Mouse (Mus musculus) liver, embryonic 14.5 days (tissue): Measurements from ENCODE around the gene Kifap3. TPM values are rescaled to one million over a fixed set of nuclear protein-coding genes. Genes with fewer than 3 reads are reported as not detected.

Experiments used
- ATAC-seq: fragments of 200-750 bp; cut with Nextera tagmentation; 2 replicates; pipeline ENCODE4 v1.8.0; 2017; ENCODE audit warnings: moderate number of reproducible peaks, mild to moderate bottlenecking, moderate library complexity; ENCODE audit not compliant: insufficient read depth
- DNase-seq, 3 experiments: peaks; one replicate each; pipeline ENCODE4 v3.0.0-alpha.2; 2012 to 2013; ENCODE audit warnings: low read depth in 3 of 3, low spot score in 3 of 3
- H3K27ac ChIP-seq: fragments of 300-500 bp; sonication (generic); 2 replicates; pipeline ENCODE4 v1.5.1; 2014; ENCODE audit warnings: moderate library complexity, mild to moderate bottlenecking, control low read depth, inconsistent platforms
- H3K27me3 ChIP-seq: fragments of 300-500 bp; sonication (generic); 2 replicates; pipeline ENCODE4 v1.6.1; 2014; ENCODE audit warnings: mild to moderate bottlenecking, low read length, moderate library complexity; ENCODE audit not compliant: control insufficient read depth, insufficient read depth
- H3K36me3 ChIP-seq: fragments of 300-500 bp; sonication (generic); replicated peaks from 2 replicates; pipeline ENCODE4 v1.6.1; 2014; ENCODE audit warnings: low read depth; ENCODE audit not compliant: control insufficient read depth, insufficient read depth
- H3K4me1 ChIP-seq, 2 experiments: fragments of 200-500 bp in 1 of 2; fragments of 300-500 bp in 1 of 2; sonication (generic) in 1 of 2; replicated peaks; 2 replicates each; pipeline ENCODE4 v1.6.1; 2012 to 2014; ENCODE audit warnings: antibody characterized with exemption in 1 of 2, inconsistent platforms in 1 of 2, low read length in 1 of 2; ENCODE audit not compliant: control insufficient read depth in 2 of 2, insufficient read depth in 2 of 2
- H3K4me2 ChIP-seq: fragments of 300-500 bp; sonication (generic); 2 replicates; pipeline ENCODE4 v1.6.1; 2014; ENCODE audit warnings: low read depth, mild to moderate bottlenecking, control low read depth, moderate library complexity
- H3K4me3 ChIP-seq, 2 experiments: fragments of 200-500 bp in 1 of 2; fragments of 300-500 bp in 1 of 2; sonication (generic) in 1 of 2; 2 replicates each; pipeline ENCODE4 v1.5.1; 2012 to 2014; ENCODE audit warnings: low read depth in 2 of 2, low read length in 2 of 2, mild to moderate bottlenecking in 2 of 2, control low read depth in 1 of 2, inconsistent platforms in 1 of 2, moderate library complexity in 1 of 2; ENCODE audit not compliant: insufficient read depth in 1 of 2
- H3K9ac ChIP-seq: fragments of 300-500 bp; sonication (generic); replicated peaks from 2 replicates; pipeline ENCODE4 v1.6.1; 2014; ENCODE audit warnings: mild to moderate bottlenecking, control low read depth, moderate library complexity
- H3K9me3 ChIP-seq: fragments of 300-500 bp; sonication (generic); 2 replicates; pipeline ENCODE4 v1.6.1; 2016; ENCODE audit warnings: low read length, mixed read lengths; ENCODE audit not compliant: control insufficient read depth
- CTCF ChIP-seq: IDR thresholded peaks from 2 replicates; pipeline ENCODE4 v1.5.1; 2016; ENCODE audit warnings: antibody characterized with exemption, low read depth, control low read depth
- EP300 ChIP-seq: IDR thresholded peaks from 2 replicates; pipeline ENCODE4 v1.6.1; 2016; ENCODE audit warnings: antibody characterized with exemption, low read depth
- WGBS: fragments of 180-500 bp; shearing (Covaris S2); extraction: QIAGEN DNeasy Blood & Tissue Kit; methylation state at CpG from one replicate; pipeline ENCODE4 v1.1.7; 2014; ENCODE audit not compliant: insufficient replicate concordance; 5-methylcytosine and 5-hydroxymethylcytosine counted together
- polyA plus RNA-seq, 2 experiments: library from polyadenylated mRNA; depleted of rRNA in 1 of 2; stranded (reverse) in 1 of 2; unstranded in 1 of 2; fragments of >200 nt; fragmentation: Nextera tagmentation in 1 of 2; extraction: Ambion mirVana in 1 of 2; gene quantifications; 2 replicates each; pipeline versions ENCODE4 v1.2.1 to v1.2.3; 2012 to 2014

The Kifap3 gene
- polyA plus RNA-seq, 2 experiments: 1.3 to 2.3 TPM

GRCm38 (mm10) chr1:163958036-163958435 is 178.7 kb downstream of the Kifap3 start:
- WGBS: 69% methylated on average over 3 of the region's 3 CpGs
- no peaks in the 10 kb centered on the region for H3K27me3 ChIP-seq
- ATAC-seq (no peak), DNase-seq (no peak)
- TF ChIP-seq EP300: no peak
- H3K36me3 ChIP-seq: peaks cover 28% of the 10 kb centered on the region
- no peak overlapping the region for H3K27ac ChIP-seq
- no peak overlapping the region for H3K4me2 ChIP-seq
- no peaks in the 10 kb centered on the region for H3K4me1 ChIP-seq
- H3K4me3 ChIP-seq: no peak overlapping the region
- no peak overlapping the region for H3K9ac ChIP-seq
- H3K9me3 ChIP-seq: no peaks in the 10 kb centered on the region

DNA sequence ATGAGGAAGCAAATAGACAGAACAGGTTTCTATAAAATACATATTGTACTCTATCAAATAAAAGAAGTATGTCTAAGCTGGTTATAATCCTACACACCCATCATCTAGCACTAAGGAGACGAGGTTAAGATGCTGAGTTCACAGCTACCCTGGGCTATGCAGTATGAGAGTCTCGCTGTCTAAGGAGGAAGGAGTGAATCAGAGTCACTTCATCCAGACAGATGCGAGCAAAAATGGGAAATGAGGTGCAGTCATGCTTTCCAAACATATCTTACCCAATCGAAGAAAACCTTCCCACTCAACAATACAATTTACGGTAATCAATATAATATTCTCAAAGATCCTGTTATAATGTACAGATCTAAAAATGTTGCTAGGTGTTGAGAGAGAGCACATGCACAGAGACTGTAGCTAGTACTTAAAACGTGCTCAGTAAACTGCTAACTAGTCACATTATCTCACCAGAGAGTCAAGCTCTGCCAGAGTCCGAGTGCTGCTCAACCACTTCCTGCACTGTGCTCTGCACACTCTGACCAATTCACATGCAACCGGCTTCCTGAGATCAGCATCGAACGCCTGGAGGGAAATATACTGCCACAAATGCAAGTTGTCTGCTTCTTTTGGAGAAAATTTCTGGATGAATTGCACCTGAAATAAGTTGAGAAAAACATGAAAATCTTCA is 184.8 kb downstream of the Kifap3 start:
- Histone ChIP-seq H3K36me3 (peaks cover 14% of the 10 kb centered on the region; the same call in 1 of the 2 replicates), H3K27me3 (no peaks in the 10 kb centered on the region), H3K27ac (no peak overlapping the region), H3K4me3 (no peak overlapping the region), H3K4me1 (no peaks in the 10 kb centered on the region), H3K4me2 (no peak overlapping the region), H3K9ac (no peak overlapping the region), H3K9me3 (no peaks in the 10 kb centered on the region)
- no peak for TF ChIP-seq EP300
- TF ChIP-seq CTCF: no peak
- no peak for DNase-seq
- WGBS: 45% methylated on average over 10 of the region's 10 CpGs
- no peak for ATAC-seq

Other genes with a start within 250 kb of the Kifap3 start
- not detected in 2 replicates for gene Mettl11b, start 54.4 kb upstream of the Kifap3 start, polyA plus RNA-seq (2012; rRNA removed)
- not detected in 2 replicates for gene Mettl11b, start 54.4 kb upstream of the Kifap3 start, polyA plus RNA-seq (2014; fragmentation: Nextera tagmentation; extraction: Ambion mirVana)
- 5.4 and 7.2 TPM in 2 replicates for gene Scyl3, start 149.5 kb downstream of the Kifap3 start, polyA plus RNA-seq (2012; rRNA removed)
- 10.2 and 10.4 TPM in 2 replicates for gene Scyl3, start 149.5 kb downstream of the Kifap3 start, polyA plus RNA-seq (2014; fragmentation: Nextera tagmentation; extraction: Ambion mirVana)
- 6.5 and 7.9 TPM in 2 replicates for gene BC055324, start 215.2 kb downstream of the Kifap3 start, polyA plus RNA-seq (2012; rRNA removed)
- 10.0 and 10.8 TPM in 2 replicates for gene BC055324, start 215.2 kb downstream of the Kifap3 start, polyA plus RNA-seq (2014; fragmentation: Nextera tagmentation; extraction: Ambion mirVana)
- gene Mettl18, start 215.3 kb downstream of the Kifap3 start, polyA plus RNA-seq (2012; rRNA removed): 1.0 and 2.3 TPM in 2 replicates
- gene Mettl18, start 215.3 kb downstream of the Kifap3 start, polyA plus RNA-seq (2014; fragmentation: Nextera tagmentation; extraction: Ambion mirVana): 4.4 TPM in 2 replicates